Mouse (Mus musculus) cerebellum, adult 2 months (tissue): ENCODE results near the gene Agap1. TPM values are rescaled to one million over a fixed set of nuclear protein-coding genes. Genes with fewer than 3 reads are reported as not detected.

ENCODE experiments used
- DNase-seq, 2 experiments: peaks; one replicate each; pipeline ENCODE4 v3.0.0; 2021
- H3K27ac ChIP-seq: fragments of 200-500 bp; 2 replicates; pipeline ENCODE4 v1.5.1; 2012; ENCODE audit warnings: low read length, control low read depth, inconsistent platforms; ENCODE audit not compliant: insufficient read depth
- H3K27me3 ChIP-seq: fragments of 200-500 bp; 2 replicates; pipeline ENCODE4 v1.6.1; 2012; ENCODE audit warnings: inconsistent platforms, mild to moderate bottlenecking, low read length, moderate library complexity; ENCODE audit not compliant: control insufficient read depth, insufficient read depth
- H3K4me1 ChIP-seq: fragments of 200-500 bp; 2 replicates; pipeline ENCODE4 v1.6.1; 2011; ENCODE audit warnings: low read length; ENCODE audit not compliant: control insufficient read depth, insufficient read depth
- H3K4me3 ChIP-seq: fragments of 200-500 bp; replicated peaks from 2 replicates; pipeline ENCODE3; 2011; ENCODE audit warnings: mild to moderate bottlenecking, low read depth, low read length, control low read depth; ENCODE audit not compliant: insufficient read depth
- CTCF ChIP-seq: fragments of 200-500 bp; IDR thresholded peaks from 2 replicates; pipeline ENCODE4 v1.5.1; 2011; ENCODE audit warnings: low read depth, mild to moderate bottlenecking, control low read depth, low read length, moderate library complexity, borderline replicate concordance; ENCODE audit not compliant: insufficient read depth
- POLR2A ChIP-seq: fragments of 200-500 bp; IDR thresholded peaks from 2 replicates; pipeline ENCODE4 v1.6.1; 2011; ENCODE audit warnings: low read length, control low read depth, borderline replicate concordance; ENCODE audit not compliant: insufficient read depth
- WGBS: fragments of 180-500 bp; shearing (Covaris S2); methylation state at CpG from one replicate; pipeline ENCODE4 v1.1.7; 2018; 5-methylcytosine and 5-hydroxymethylcytosine counted together
- polyA plus RNA-seq: library from polyadenylated mRNA; depleted of rRNA; stranded (reverse); fragments of >200 nt; gene quantifications from 2 replicates; pipeline ENCODE4 v1.2.3, GENCODE M21; 2012

Gene Agap1
- polyA plus RNA-seq, 1 experiment, result 82.9 TPM

DNA sequence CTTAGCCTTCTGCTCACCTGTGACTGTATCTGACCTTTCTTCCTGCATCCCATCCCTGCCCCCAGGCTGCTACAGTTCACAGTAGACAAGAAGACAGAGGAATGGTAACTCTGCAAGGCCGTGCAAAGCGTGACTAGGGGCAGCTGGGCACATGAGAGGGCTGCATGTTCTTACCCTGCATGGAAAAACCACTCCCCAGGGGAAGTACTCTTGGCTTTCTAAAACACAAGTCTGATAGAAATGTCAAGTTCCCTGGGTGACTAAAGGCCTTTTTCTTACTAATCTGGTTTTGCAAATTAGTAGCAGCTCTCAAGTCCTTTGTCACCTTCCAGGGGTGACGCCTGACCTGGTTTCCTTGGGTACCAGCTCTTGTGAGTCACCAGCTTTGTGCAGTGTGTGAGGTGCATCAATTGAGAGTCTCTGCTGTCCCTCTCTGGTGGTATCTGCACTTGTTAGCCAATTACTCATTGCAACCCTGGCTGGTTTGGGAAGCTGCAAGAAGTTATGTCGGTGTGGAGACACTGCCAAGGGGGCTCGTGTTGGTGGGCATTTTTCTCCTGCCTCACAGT lies 246.6 kb downstream of the Agap1 start:
- TF ChIP-seq CTCF, result no peak
- no peak for TF ChIP-seq POLR2A
- Histone ChIP-seq H3K27me3 (no peaks in the 10 kb centered on the region), H3K4me1 (peaks cover 35% of the 10 kb centered on the region), H3K4me3 (no peak overlapping the region), H3K27ac (no peak overlapping the region)
- WGBS, result 79% methylated on average over 5 of the region's 5 CpGs
- peak; percentile 36 to 58 for DNase-seq

DNA sequence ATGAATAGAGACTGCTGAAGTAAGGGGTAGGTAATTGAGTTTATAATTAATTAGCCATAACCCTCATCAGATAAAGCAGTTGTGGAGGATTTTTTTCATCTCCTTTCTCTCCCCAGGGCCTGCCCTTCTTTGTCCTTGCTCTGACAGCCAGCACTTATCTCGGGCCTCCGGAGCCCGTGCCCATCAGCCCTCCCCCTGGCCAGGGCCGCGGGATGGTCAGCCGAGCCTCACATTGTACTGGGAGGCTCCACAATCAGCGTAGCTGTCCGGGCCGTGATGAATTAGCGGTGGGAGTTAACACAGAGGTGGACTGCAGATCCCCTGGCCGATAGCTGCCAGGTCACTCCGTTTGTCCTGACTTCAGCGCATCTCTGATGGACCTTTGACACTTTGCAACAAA lies 248.7 kb downstream of the Agap1 start:
- peaks cover 36% of the 10 kb centered on the region for H3K4me1 ChIP-seq
- no peak overlapping the region for H3K4me3 ChIP-seq
- no peaks in the 10 kb centered on the region for H3K27me3 ChIP-seq
- no peak overlapping the region for H3K27ac ChIP-seq
- TF ChIP-seq POLR2A, result no peak
- TF ChIP-seq CTCF, result no peak
- DNase-seq, result no peak
- 68% methylated on average over 13 of the region's 13 CpGs for WGBS

DNA sequence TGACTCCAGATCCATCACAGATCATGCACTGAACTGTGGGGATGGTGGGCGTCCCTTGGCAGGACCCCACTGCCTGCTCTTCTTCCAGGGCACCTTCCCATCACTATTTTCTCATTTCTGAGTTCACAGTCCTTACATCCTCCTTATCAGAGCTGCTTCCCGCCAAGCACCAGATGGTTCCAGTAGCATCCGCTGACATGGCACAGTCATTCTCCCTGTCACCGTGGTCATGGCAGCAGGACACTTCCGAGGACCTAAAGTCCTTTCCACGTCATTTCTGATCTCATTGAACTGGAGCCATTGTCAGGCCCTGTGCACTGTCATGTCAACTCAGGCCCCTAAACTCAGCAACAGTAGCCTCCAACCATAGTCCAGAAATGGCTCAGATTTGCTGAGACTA lies 251.1 kb downstream of the Agap1 start:
- peaks cover 41% of the 10 kb centered on the region for H3K4me1 ChIP-seq
- DNase-seq, result peak; percentile 48 to 68
- no peak overlapping the region for H3K4me3 ChIP-seq
- no peaks in the 10 kb centered on the region for H3K27me3 ChIP-seq
- H3K27ac ChIP-seq, result peak overlapping the region; percentile 42; the same call in 1 of the 2 replicates
- TF ChIP-seq CTCF (no peak), POLR2A (no peak)
- WGBS, result 43% methylated on average over 6 of the region's 6 CpGs

DNA sequence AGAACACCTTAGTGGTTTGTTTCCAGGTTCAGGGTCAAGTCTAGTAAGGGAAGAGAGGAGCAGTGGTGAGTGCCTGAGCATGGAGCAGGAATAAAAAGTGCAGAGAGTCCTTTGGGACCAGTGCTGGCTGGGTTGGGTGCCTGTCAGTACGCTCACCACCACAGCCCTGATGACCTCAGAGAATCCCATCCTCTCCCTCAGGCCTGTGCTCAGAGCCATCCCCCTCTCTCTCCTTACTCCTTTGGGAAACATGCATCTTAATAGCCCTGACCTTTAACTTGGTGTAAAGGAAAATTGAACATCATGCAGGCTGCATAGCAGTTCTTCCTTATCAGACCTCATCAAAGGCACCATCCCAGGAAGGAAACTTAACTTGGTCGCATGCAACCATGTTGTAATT lies 252.3 kb downstream of the Agap1 start:
- Histone ChIP-seq H3K27ac (no peak overlapping the region), H3K4me3 (no peak overlapping the region)
- WGBS, result 95% methylated on average over 2 of the region's 2 CpGs

DNA sequence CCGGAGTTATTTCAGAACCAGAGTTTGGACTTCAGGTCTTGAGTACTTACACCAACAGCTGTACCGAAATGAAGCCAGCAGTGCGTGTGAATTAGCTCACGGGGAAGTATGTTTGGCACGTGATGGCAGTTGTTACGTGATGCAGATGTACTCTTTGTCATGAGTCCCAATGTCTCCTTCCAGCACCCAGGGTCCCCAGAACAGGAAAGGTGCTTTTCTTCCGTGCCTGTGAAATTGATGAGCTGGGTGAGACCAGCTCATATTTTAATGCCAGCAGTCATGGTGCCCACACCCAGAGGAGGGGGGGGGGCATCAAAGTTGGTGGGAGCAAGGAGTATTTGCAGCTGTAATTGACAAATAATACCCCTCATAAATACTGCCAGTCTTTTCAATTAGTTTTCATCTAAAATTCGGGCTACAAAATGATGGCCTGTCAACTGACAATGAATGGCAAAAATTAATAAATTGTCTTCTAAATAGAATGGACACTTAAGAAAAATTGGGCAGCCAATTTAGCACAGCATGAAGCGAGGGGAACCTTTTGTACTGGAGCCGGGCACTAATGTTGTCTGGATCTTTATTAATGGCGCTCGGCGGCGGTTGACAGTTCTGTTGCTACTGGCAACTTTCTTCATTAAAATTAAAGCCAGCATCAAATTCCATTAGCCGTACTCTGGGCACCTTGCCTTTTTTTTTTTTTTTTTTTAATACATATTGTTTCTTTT lies 253.3 kb downstream of the Agap1 start:
- WGBS, result 75% methylated on average over 15 of the region's 15 CpGs
- DNase-seq, result no peak
- no peak overlapping the region for H3K27ac ChIP-seq
- TF ChIP-seq POLR2A (no peak), CTCF (no peak)
- peaks cover 26% of the 10 kb centered on the region for H3K4me1 ChIP-seq
- H3K27me3 ChIP-seq, result no peaks in the 10 kb centered on the region
- H3K4me3 ChIP-seq, result no peak overlapping the region

More for the DNA sequence above, 252.3 kb downstream of the Agap1 start:
- Histone ChIP-seq H3K4me1 (peaks cover 30% of the 10 kb centered on the region), H3K27me3 (no peaks in the 10 kb centered on the region)
- DNase-seq, result no peak
- TF ChIP-seq CTCF (no peak), POLR2A (no peak)

DNA sequence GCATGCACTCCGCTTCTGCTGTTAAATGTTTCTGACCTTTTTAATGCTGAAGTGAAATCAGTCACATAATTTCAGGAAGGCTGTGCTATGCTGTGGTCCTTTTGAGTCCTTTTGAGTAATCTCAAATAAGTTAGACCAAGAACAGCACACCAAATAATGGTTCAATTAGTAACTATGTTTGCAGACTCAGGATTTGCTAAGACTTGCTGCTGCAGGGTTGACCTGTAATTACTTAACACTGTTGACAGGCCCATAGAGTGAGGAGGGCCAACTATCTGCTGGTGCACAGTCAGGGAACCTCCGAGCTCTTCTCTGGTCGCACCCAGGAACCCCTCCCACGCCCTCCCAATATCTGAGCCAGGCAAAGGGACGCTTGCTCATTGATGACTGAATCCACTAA lies 255.2 kb downstream of the Agap1 start:
- Histone ChIP-seq H3K27me3 (no peaks in the 10 kb centered on the region), H3K4me1 (peaks cover 24% of the 10 kb centered on the region), H3K4me3 (no peak overlapping the region), H3K27ac (no peak overlapping the region)
- WGBS, result 62% methylated on average over 5 of the region's 5 CpGs
- TF ChIP-seq CTCF, result no peak
- TF ChIP-seq POLR2A, result no peak
- DNase-seq, result no peak

DNA sequence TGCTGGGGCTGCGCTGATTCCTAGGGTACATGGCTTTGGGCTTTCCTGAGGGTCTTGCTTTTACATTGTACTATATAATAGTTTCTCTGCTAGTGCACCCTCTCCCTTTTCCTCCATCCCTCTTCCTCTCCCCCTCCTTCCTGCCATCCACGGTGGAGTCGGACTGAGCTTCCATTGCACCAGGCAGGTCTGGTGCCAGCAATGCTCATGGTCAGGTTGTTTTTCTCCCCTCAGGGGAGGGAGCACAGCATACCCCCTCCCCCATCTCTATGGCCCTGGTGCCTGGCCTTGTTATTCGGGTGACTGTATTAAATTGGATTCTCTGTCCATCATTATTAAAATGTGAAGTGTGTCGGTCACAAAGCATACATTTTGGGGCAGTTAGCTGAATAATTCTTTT lies 259.1 kb downstream of the Agap1 start:
- no peaks in the 10 kb centered on the region for H3K27me3 ChIP-seq
- TF ChIP-seq POLR2A (no peak), CTCF (no peak)
- DNase-seq, result no peak
- peaks cover 10% of the 10 kb centered on the region for H3K4me1 ChIP-seq
- no peak overlapping the region for H3K27ac ChIP-seq
- 51% methylated on average over 5 of the region's 5 CpGs for WGBS
- H3K4me3 ChIP-seq, result no peak overlapping the region

DNA sequence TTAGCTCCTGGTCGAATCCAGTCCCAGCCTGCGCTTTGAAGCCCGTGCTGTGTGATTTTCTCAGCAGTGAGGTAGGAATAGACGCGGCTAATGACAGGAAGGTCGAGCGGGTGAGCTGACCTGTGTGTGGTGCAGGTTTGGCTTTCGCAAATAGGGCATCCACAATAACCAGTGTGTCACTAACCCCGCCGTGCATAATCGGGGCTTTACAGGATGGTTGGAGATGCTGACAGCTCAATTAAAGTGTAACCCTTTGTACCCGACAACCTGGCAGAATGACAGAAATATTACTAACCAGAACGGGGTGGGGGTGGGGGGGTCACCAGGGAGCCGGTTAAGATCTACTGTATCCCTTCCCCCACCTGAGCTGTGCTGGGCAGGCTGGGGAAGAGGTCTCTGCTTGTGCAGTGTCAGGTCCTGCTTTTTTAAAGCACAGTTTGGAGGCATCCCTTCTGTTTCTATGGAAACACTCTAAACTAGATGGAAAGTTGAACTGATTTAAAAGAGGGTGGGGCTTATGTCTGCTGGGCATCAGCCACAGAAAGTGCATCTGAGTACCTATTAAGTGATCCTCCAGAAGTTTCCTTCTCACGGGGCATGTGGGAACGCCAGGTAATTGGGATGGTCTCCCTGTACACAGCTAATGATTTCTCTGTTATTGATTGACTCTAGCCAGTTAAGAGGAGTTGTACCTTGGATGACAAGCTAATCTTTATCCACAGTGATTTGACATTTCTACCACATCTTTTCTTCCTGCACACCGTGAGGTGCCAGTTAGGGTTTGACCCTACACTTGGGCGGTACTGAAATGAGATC lies 259.8 kb downstream of the Agap1 start:
- Histone ChIP-seq H3K4me3 (no peak overlapping the region), H3K4me1 (peaks cover 5% of the 10 kb centered on the region), H3K27ac (no peak overlapping the region), H3K27me3 (no peaks in the 10 kb centered on the region)
- TF ChIP-seq POLR2A (no peak), CTCF (no peak)
- 52% methylated on average over 18 of the region's 18 CpGs for WGBS
- DNase-seq, result no peak
